In genomic region chr14:7874495-7874894, GRCm38 (mm10) we compare ENCODE assay signal across 30 mouse cellular contexts. TPM values are rescaled to one million over a fixed set of nuclear protein-coding genes. Genes with fewer than 3 reads are reported as not detected.
DNase-seq lines count a peak whose midpoint lies in the region; ATAC-seq and TF ChIP-seq lines count a peak whose summit lies in the region.
"Had no signal": no experiment of that assay in that cellular context is flagged by ENCODE, and none has a peak within 500 bp of the region (broad histone marks: within the 10 kb centered on the region; RNA-seq: fewer than 3 reads in every experiment).

No protein-coding gene starts in this region.

- no peak overlapping the region for H3K9ac ChIP-seq in heart, embryonic 15.5 days
- no peak overlapping the region for H3K9ac ChIP-seq in kidney, postnatal 0 days (ENCODE audit: low read depth, low read length)
- H3K9ac ChIP-seq in midbrain, embryonic 11.5 days (ENCODE audit: low read length), result no peak overlapping the region
- H3K9ac ChIP-seq: embryonic facial prominence, embryonic 15.5 days; forebrain, embryonic 13.5 days; hindbrain, embryonic 13.5 days; limb, embryonic 15.5 days; liver, embryonic 15.5 days; lung, embryonic 14.5 days; midbrain, embryonic 12.5 days; neural tube, embryonic 12.5 days had no signal

- H3K27me3 ChIP-seq in heart, embryonic 15.5 days, result no peaks in the 10 kb centered on the region
- H3K27me3 ChIP-seq in kidney, postnatal 0 days (ENCODE audit: insufficient read depth, low read length), result no peaks in the 10 kb centered on the region
- no peaks in the 10 kb centered on the region for H3K27me3 ChIP-seq in midbrain, embryonic 11.5 days (ENCODE audit: control insufficient read depth, insufficient read depth, low read length)
- H3K27me3 ChIP-seq: embryonic facial prominence, embryonic 15.5 days; forebrain, embryonic 13.5 days; hindbrain, embryonic 13.5 days; limb, embryonic 15.5 days; liver, embryonic 15.5 days; midbrain, embryonic 12.5 days; neural tube, embryonic 12.5 days had no signal

- 70% methylated on average over 4 of the region's 4 CpGs for WGBS in heart, embryonic 15.5 days
- 41% methylated on average over 4 of the region's 4 CpGs for WGBS in kidney, postnatal 0 days
- WGBS in midbrain, embryonic 11.5 days, result 90% methylated on average over 4 of the region's 4 CpGs

- peak overlapping the region; percentile 47 for H3K27ac ChIP-seq in heart, embryonic 15.5 days
- H3K27ac ChIP-seq in kidney, postnatal 0 days, result 0 out of 2 replicates have a peak overlapping the region, but pooled peaks have one; percentile 37
- H3K27ac ChIP-seq in embryonic fibroblast, embryonic 13.5 days (ENCODE audit: insufficient read depth, low read length), result peak overlapping the region; percentile 34; the same call in 1 of the 2 replicates
- no peak overlapping the region for H3K27ac ChIP-seq in midbrain, embryonic 11.5 days (ENCODE audit: low read depth, low read length)
- H3K27ac ChIP-seq: embryonic facial prominence, embryonic 10.5 days; embryonic facial prominence, embryonic 15.5 days; forebrain, embryonic 13.5 days; hindbrain, embryonic 13.5 days; limb, embryonic 10.5 days; limb, embryonic 15.5 days; liver, embryonic 15.5 days; midbrain, embryonic 12.5 days; neural tube, embryonic 12.5 days had no signal

- TF ChIP-seq CTCF in kidney, postnatal 0 days (IDR thresholded peaks at IDR 0.05; ENCODE audit: low read depth), result no peak
- TF ChIP-seq CTCF in embryonic fibroblast, embryonic 13.5 days (IDR thresholded peaks at IDR 0.05; ENCODE audit: borderline replicate concordance, insufficient read depth, low read length), result no peak

- no peak overlapping the region for H3K4me2 ChIP-seq in heart, embryonic 15.5 days
- H3K4me2 ChIP-seq in kidney, postnatal 0 days (ENCODE audit: low read length), result no peak overlapping the region
- H3K4me2 ChIP-seq in midbrain, embryonic 11.5 days, result no peak overlapping the region
- H3K4me2 ChIP-seq: embryonic facial prominence, embryonic 15.5 days; forebrain, embryonic 13.5 days; heart, embryonic 11.5 days; hindbrain, embryonic 13.5 days; limb, embryonic 15.5 days; liver, embryonic 15.5 days; lung, embryonic 14.5 days; midbrain, embryonic 12.5 days; neural tube, embryonic 12.5 days had no signal

- no peaks in the 10 kb centered on the region for H3K9me3 ChIP-seq in heart, embryonic 15.5 days (replicated peaks)
- no peaks in the 10 kb centered on the region for H3K9me3 ChIP-seq in kidney, postnatal 0 days (replicated peaks; ENCODE audit: low read length)
- no peaks in the 10 kb centered on the region for H3K9me3 ChIP-seq in midbrain, embryonic 11.5 days (ENCODE audit: control insufficient read depth, low read length)
- H3K9me3 ChIP-seq: embryonic facial prominence, embryonic 10.5 days; embryonic facial prominence, embryonic 15.5 days; forebrain, embryonic 13.5 days; hindbrain, embryonic 13.5 days; limb, embryonic 10.5 days; limb, embryonic 15.5 days; liver, embryonic 15.5 days; midbrain, embryonic 12.5 days; neural tube, embryonic 12.5 days had no signal

- H3K4me1 ChIP-seq in heart, embryonic 15.5 days (replicated peaks), result 0 out of 2 replicates have a peak, but pooled peaks cover 3% of the 10 kb centered on the region
- no peaks in the 10 kb centered on the region for H3K4me1 ChIP-seq in kidney, postnatal 0 days (replicated peaks; ENCODE audit: insufficient read depth, low read length)
- H3K4me1 ChIP-seq in embryonic fibroblast, embryonic 13.5 days (ENCODE audit: control insufficient read depth, insufficient read depth, low read length), result 0 out of 2 replicates have a peak, but pooled peaks cover 3% of the 10 kb centered on the region
- H3K4me1 ChIP-seq in midbrain, embryonic 11.5 days (ENCODE audit: control insufficient read depth, insufficient read depth, low read length), result no peaks in the 10 kb centered on the region
- H3K4me1 ChIP-seq: embryonic facial prominence, embryonic 10.5 days; embryonic facial prominence, embryonic 15.5 days; forebrain, embryonic 13.5 days; hindbrain, embryonic 13.5 days; limb, embryonic 15.5 days; liver, embryonic 15.5 days; midbrain, embryonic 12.5 days; neural tube, embryonic 12.5 days had no signal

- no peak for ATAC-seq in heart, embryonic 15.5 days (replicated peaks; ENCODE audit: insufficient number of reproducible peaks, insufficient read depth, low FRiP score, low read depth)
- ATAC-seq in kidney, postnatal 0 days (replicated peaks; ENCODE audit: low FRiP score, low read depth), result no peak
- ATAC-seq in midbrain, embryonic 11.5 days (ENCODE audit: low FRiP score), result no peak
- ATAC-seq: CD4-positive, CD25-positive, alpha-beta regulatory T cell, adult 4 months; forebrain, embryonic 13.5 days; intestine, embryonic 16.5 days had no signal

- no peak for DNase-seq in heart, adult 9 months (ENCODE audit: low spot score in 2 of 2)
- DNase-seq in kidney, postnatal 0 days (ENCODE audit: low spot score), result peak; percentile 17
- DNase-seq in kidney, postnatal 10 days, result no peak
- peak; percentile 71 for DNase-seq in Muller cell, postnatal 12 days (ENCODE audit: inconsistent ontology term)
- DNase-seq in midbrain, embryonic 11.5 days (ENCODE audit: low spot score, missing footprints), result no peak
- DNase-seq: adrenal gland, adult 8-10 months; cerebellum, adult 8-10 months; cerebellum, postnatal 25 days; gastrocnemius, postnatal 10 days; heart, postnatal 36 days; layer of hippocampus, adult 9-11 months; lung, embryonic 14.5 days; lung, postnatal 36 days; right cerebral cortex, postnatal 4 days; thymus, postnatal 4 days had no signal

- H3K4me3 ChIP-seq in heart, embryonic 15.5 days, result no peak overlapping the region
- no peak overlapping the region for H3K4me3 ChIP-seq in kidney, postnatal 0 days (replicated peaks; ENCODE audit: low read depth, low read length)
- no peak overlapping the region for H3K4me3 ChIP-seq in embryonic fibroblast, embryonic 13.5 days (ENCODE audit: insufficient read depth, low read length)
- H3K4me3 ChIP-seq in midbrain, embryonic 11.5 days (ENCODE audit: low read depth, low read length), result no peak overlapping the region
- H3K4me3 ChIP-seq: embryonic facial prominence, embryonic 10.5 days; embryonic facial prominence, embryonic 15.5 days; forebrain, embryonic 13.5 days; hindbrain, embryonic 13.5 days; limb, embryonic 10.5 days; limb, embryonic 15.5 days; liver, embryonic 15.5 days; midbrain, embryonic 12.5 days; myocyte; neural tube, embryonic 12.5 days had no signal

- H3K36me3 ChIP-seq in heart, embryonic 15.5 days, result 0 out of 2 replicates have a peak, but pooled peaks cover 4% of the 10 kb centered on the region
- H3K36me3 ChIP-seq in kidney, postnatal 0 days (ENCODE audit: insufficient read depth, low read length), result peaks cover 6% of the 10 kb centered on the region; the same call in 1 of the 2 replicates
- H3K36me3 ChIP-seq in midbrain, embryonic 11.5 days (ENCODE audit: control insufficient read depth, insufficient read depth, low read length), result no peaks in the 10 kb centered on the region

- no peak for TF ChIP-seq POLR2A in embryonic fibroblast, embryonic 13.5 days (IDR thresholded peaks at IDR 0.05; ENCODE audit: low read depth, low read length)

RNA-seq across cellular contexts. Expression of gene Flnb, which starts 56.7 kb away (rescaled TPM):
- 7.4 and 12.1 TPM in 2 replicates for polyA plus RNA-seq in heart, embryonic 15.5 days (2015; fragmentation: Nextera tagmentation; extraction: Ambion mirVana)
- 10.7 and 12.7 TPM in 2 replicates for polyA plus RNA-seq in kidney, postnatal 0 days (2015; fragmentation: Nextera tagmentation; extraction: Ambion mirVana)
- polyA plus RNA-seq in embryonic fibroblast, embryonic 13.5 days (2011; ENCODE audit: insufficient read length, low read depth, missing spikeins), result 190 and 401 TPM in 2 replicates
- polyA plus RNA-seq in midbrain, embryonic 11.5 days (2014; fragmentation: Nextera tagmentation; extraction: Ambion mirVana), result 10.9 and 12.0 TPM in 2 replicates

Comparison
In these comparisons a context has a peak if more than half of its experiments do, and no peak if none do; other contexts are left out.
1. DNase-seq: peak in kidney, postnatal 0 days (single experiment) and Muller cell, postnatal 12 days (single experiment); none in heart, adult 9 months (0 of 2), kidney, postnatal 10 days (single experiment) and midbrain, embryonic 11.5 days (single experiment).
2. RNA of gene Flnb, which starts 56.7 kb away (polyA plus RNA-seq): 190 to 401 TPM in embryonic fibroblast, embryonic 13.5 days; 10.9 to 12.0 TPM in midbrain, embryonic 11.5 days, 10.7 to 12.7 TPM in kidney, postnatal 0 days and 7.4 to 12.1 TPM in heart, embryonic 15.5 days; every median in the first group is over 10 times any median in the second.